Mouse (Mus musculus) layer of hippocampus, adult 6 months (tissue): Measurements from ENCODE around the gene Gsdme. TPM values are rescaled to one million over a fixed set of nuclear protein-coding genes. Genes with fewer than 3 reads are reported as not detected.

ENCODE experiments used
- long read RNA-seq, 2 experiments: library from polyadenylated mRNA; unstranded; transcript quantifications; one replicate each; pipeline ENCODE4 v2.0.0; 2019 to 2020
- polyA plus RNA-seq: library from polyadenylated mRNA; unstranded; fragments of <200 nt; fragmentation: Nextera tagmentation; gene quantifications from 2 replicates; pipeline ENCODE4 v1.2.3, GENCODE M21; 2021

The Gsdme gene
- polyA plus RNA-seq, result 30.4 and 46.7 TPM in 2 replicates
- long read RNA-seq, experiment 1, full-length matches to known transcripts, result 18 of 87 reads
- long read RNA-seq, experiment 1, partial matches to known transcripts, result 10 of 87 reads
- long read RNA-seq, experiment 1, other reads (novel, unspliced or antisense), result 59 of 87 reads
- long read RNA-seq, experiment 2, transcript Gsdme-205 (10 exons, 2,133 nt), result major isoform, 54 of 112 reads
- long read RNA-seq, experiment 2, partial matches to known transcripts, result 18 of 112 reads
- long read RNA-seq, experiment 2, other reads (novel, unspliced or antisense), result 38 of 112 reads

DNA sequence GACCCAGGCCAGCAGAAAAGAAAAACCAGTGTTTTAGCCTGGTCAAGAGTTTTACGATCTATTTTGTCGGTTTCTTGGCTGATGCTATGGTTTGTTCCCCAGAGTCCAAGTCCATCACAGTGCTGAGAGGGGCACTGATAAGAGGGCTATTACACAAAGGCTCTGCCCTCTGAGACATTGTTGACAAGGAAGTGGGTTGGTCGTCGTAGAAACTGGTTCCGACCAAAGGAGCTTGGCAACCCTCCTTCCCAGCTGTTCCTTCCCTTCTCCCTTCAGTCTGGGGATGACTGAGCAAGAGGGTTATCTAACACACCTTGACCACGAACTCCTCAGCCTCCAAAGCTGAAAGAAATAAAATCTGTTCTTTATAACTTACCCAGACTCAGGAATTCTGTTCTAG is at the start of gene Gsdme:
TSS of gene Gsdme (minus strand) at position 193 of the 400 bp plus-strand sequence.

Other genes with a start within 250 kb of the Gsdme start
- 14.7 and 15.6 TPM in 2 replicates for gene Mpp6, start 153.6 kb downstream of the Gsdme start, polyA plus RNA-seq
- gene Osbpl3, start 192.3 kb upstream of the Gsdme start, polyA plus RNA-seq, result 4.0 and 4.3 TPM in 2 replicates